Mouse (Mus musculus): ENCODE measurements around the gene Gnb1l. TPM values are rescaled to one million over a fixed set of nuclear protein-coding genes. Genes with fewer than 3 reads are reported as not detected.

Gene Gnb1l
- total RNA-seq, 2 experiments from 2014 or later, result 5.6 to 9.2 TPM

Other genes with a start within 250 kb of the Gnb1l start
- gene Ranbp1, start 250.0 kb upstream of the Gnb1l start, total RNA-seq (2021), result 100 to 1,000 TPM; 167 to 187 TPM
- not detected for gene Gm49776, start 240.4 kb upstream of the Gnb1l start, total RNA-seq (2021)
- gene Dgcr8, start 209.5 kb upstream of the Gnb1l start, total RNA-seq (2021), result 10 to 100 TPM; 49.7 to 58.4 TPM
- gene Tango2, start 150.6 kb upstream of the Gnb1l start, total RNA-seq (2021), result 10 to 100 TPM; 42.3 to 45.5 TPM
- 10 to 100 TPM; 56.9 to 59.4 TPM for gene Arvcf, start 150.5 kb upstream of the Gnb1l start, total RNA-seq (2021)
- gene Txnrd2, start 72.3 kb upstream of the Gnb1l start, total RNA-seq (2021), result 10 to 100 TPM; 60.2 to 67.6 TPM
- gene Comt, start 71.9 kb upstream of the Gnb1l start, total RNA-seq (2021), result 100 to 1,000 TPM in 1 of 2 experiments, 10 to 100 TPM in 1; 99.0 to 129 TPM
- gene Rtl10, start 188 bp downstream of the Gnb1l start, total RNA-seq (2021), result 10 to 100 TPM in 1 of 2 experiments, 1 to 10 TPM in 1; 9.5 to 11.0 TPM
- 1 to 10 TPM in 1 of 2 experiments, under 1 TPM in 1; 0.59 to 1.0 TPM for gene Tbx1, start 92.0 kb downstream of the Gnb1l start, total RNA-seq (2021)
- gene Gp1bb, start 123.7 kb downstream of the Gnb1l start, total RNA-seq (2021), result 1 to 10 TPM in 1 of 2 experiments, under 1 TPM in 1; 0.39 to 1.1 TPM
- gene Gm49601, start 127.7 kb downstream of the Gnb1l start, total RNA-seq (2021), result 10 to 100 TPM in 1 of 2 experiments, 1 to 10 TPM in 1; 7.3 to 10.7 TPM
- 10 to 100 TPM; 18.9 to 28.7 TPM for gene Sept5, start 131.2 kb downstream of the Gnb1l start, total RNA-seq (2021)